ENCODE assay signal across 15 mouse cellular contexts in the genomic region with DNA sequence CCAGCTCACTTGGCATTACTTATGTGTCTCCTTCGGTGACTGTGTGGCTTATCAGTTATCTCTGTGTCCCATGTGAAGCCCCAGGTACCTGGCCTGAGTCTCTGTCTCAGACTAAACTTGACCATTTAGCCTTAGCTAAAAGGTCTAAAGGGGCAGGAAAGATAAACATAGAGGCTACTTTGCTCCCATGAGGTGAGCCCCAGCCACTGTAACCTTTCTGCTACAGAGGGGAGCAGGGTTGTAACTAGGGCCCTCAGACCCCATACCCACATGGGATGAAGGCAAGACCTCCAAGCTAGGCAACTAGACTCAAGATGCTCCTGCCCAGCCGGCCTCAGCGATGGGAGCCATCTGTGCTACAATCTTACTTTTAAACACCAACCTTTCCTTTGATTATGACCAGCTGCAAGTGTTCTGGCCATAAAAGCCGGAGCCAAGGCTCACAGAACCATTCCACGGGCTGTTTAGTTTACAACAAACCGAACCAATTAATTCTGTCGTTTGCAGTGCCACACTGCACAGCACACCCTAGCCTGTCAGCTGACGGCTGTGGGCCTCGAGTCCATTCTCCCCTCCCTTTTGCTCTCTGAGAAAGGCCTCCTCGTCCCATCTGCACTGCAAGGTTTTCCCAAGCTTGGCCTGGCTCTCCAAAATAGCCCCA. TPM values are rescaled to one million over a fixed set of nuclear protein-coding genes. Genes with fewer than 3 reads are reported as not detected.
DNase-seq lines count a peak whose midpoint lies in the region; ATAC-seq and TF ChIP-seq lines count a peak whose summit lies in the region.
"Had no signal": no experiment of that assay in that cellular context is flagged by ENCODE, and none has a peak within 500 bp of the region (broad histone marks: within the 10 kb centered on the region; RNA-seq: fewer than 3 reads in every experiment).

No protein-coding gene starts in this region.

- H3K4me3 ChIP-seq in cerebellum, adult 2 months (replicated peaks; ENCODE audit: insufficient read depth, low read depth, low read length), result no peak overlapping the region
- no peak overlapping the region for H3K4me3 ChIP-seq in heart, embryonic 16.5 days (ENCODE audit: low read length)
- no peak overlapping the region for H3K4me3 ChIP-seq in left cerebral cortex, adult 2 months
- no peak overlapping the region for H3K4me3 ChIP-seq in cortical plate, adult 2 months (ENCODE audit: insufficient read depth, low read length)
- H3K4me3 ChIP-seq: embryonic facial prominence, embryonic 15.5 days; kidney, embryonic 15.5 days had no signal

- intact Hi-C loops in heart, postnatal 36 days (cut with DNase I), result loop anchor here (2.0 kb wide), 1 partner anchor 22 kb away; no protein-coding TSS in a partner anchor
- intact Hi-C loops in left cerebral cortex, adult 2 months (cut with DNase I), result no loop called here
- intact Hi-C loops in left cerebral cortex, postnatal 4 days (cut with DNase I), result no loop called here

- peaks cover 14% of the 10 kb centered on the region for H3K36me3 ChIP-seq in heart, embryonic 16.5 days (ENCODE audit: control insufficient read depth, insufficient read depth)

- no peaks in the 10 kb centered on the region for H3K27me3 ChIP-seq in cerebellum, adult 2 months (ENCODE audit: control insufficient read depth, insufficient read depth, low read length)
- no peaks in the 10 kb centered on the region for H3K27me3 ChIP-seq in heart, embryonic 16.5 days (ENCODE audit: control insufficient read depth, insufficient read depth, low read length)
- H3K27me3 ChIP-seq: embryonic facial prominence, embryonic 15.5 days; kidney, embryonic 15.5 days; megakaryocyte, embryonic 14.5 days had no signal

- TF ChIP-seq CTCF in cerebellum, adult 2 months (IDR thresholded peaks at IDR 0.05; ENCODE audit: borderline replicate concordance, insufficient read depth, low read depth, low read length), result no peak
- TF ChIP-seq CTCF in left cerebral cortex, adult 2 months (IDR thresholded peaks at IDR 0.05), result no peak
- TF ChIP-seq CTCF in cortical plate, adult 2 months (IDR thresholded peaks at IDR 0.05; ENCODE audit: extremely low read depth, insufficient read depth, low read length), result no peak

- no peak overlapping the region for H3K9ac ChIP-seq in heart, embryonic 16.5 days (ENCODE audit: low read length)
- H3K9ac ChIP-seq: embryonic facial prominence, embryonic 15.5 days; kidney, embryonic 15.5 days had no signal

- DNase-seq in cerebellum, adult 2 months, result peak in 1 of 2 experiments; percentile 33
- no peak for DNase-seq in cerebellum, adult 11 months
- DNase-seq in heart, postnatal 36 days, result no peak
- DNase-seq in left cerebral cortex, adult 2 months (ENCODE audit: extremely low spot score in 1 of 2, low spot score in 2 of 2), result no peak
- no peak for DNase-seq in left cerebral cortex, postnatal 4 days
- DNase-seq in thymus, postnatal 10 days (ENCODE audit: low spot score in 2 of 2), result no peak
- DNase-seq: spleen, adult 18-20 months had no signal

- no peak overlapping the region for H3K4me2 ChIP-seq in heart, embryonic 16.5 days (ENCODE audit: low read depth, low read length)
- H3K4me2 ChIP-seq: embryonic facial prominence, embryonic 15.5 days; kidney, embryonic 15.5 days had no signal

- peaks cover 48% of the 10 kb centered on the region for H3K4me1 ChIP-seq in cerebellum, adult 2 months (ENCODE audit: control insufficient read depth, insufficient read depth, low read length)
- peaks cover 15% of the 10 kb centered on the region for H3K4me1 ChIP-seq in heart, embryonic 16.5 days (ENCODE audit: control insufficient read depth, insufficient read depth, low read length)
- H3K4me1 ChIP-seq in cortical plate, adult 2 months (ENCODE audit: control insufficient read depth, insufficient read depth, low read length), result peaks cover 2% of the 10 kb centered on the region; the same call in 1 of the 2 replicates
- H3K4me1 ChIP-seq: embryonic facial prominence, embryonic 15.5 days; kidney, embryonic 15.5 days had no signal

- 16% methylated on average over 10 of the region's 10 CpGs for WGBS in cerebellum, adult 2 months
- WGBS in heart, embryonic 16.5 days, result 72% methylated on average over 10 of the region's 10 CpGs

- no peaks in the 10 kb centered on the region for H3K9me3 ChIP-seq in heart, embryonic 16.5 days (replicated peaks; ENCODE audit: control insufficient read depth, low read length)
- H3K9me3 ChIP-seq: embryonic facial prominence, embryonic 15.5 days; kidney, embryonic 15.5 days; megakaryocyte, embryonic 14.5 days had no signal

- H3K27ac ChIP-seq in cerebellum, adult 2 months (ENCODE audit: insufficient read depth, low read length), result peak overlapping the region; percentile 37
- H3K27ac ChIP-seq in heart, embryonic 16.5 days (ENCODE audit: low read length), result peak overlapping the region; percentile 41; the same call in 1 of the 2 replicates
- H3K27ac ChIP-seq in left cerebral cortex, adult 2 months, result peak overlapping the region; percentile 59
- H3K27ac ChIP-seq in cortical plate, adult 2 months (ENCODE audit: insufficient read depth, low read length), result peak overlapping the region; percentile 53; the same call in 1 of the 2 replicates
- H3K27ac ChIP-seq: embryonic facial prominence, embryonic 15.5 days; kidney, embryonic 15.5 days had no signal

- ATAC-seq in heart, embryonic 16.5 days (replicated peaks; ENCODE audit: extremely low read depth, insufficient read depth, low FRiP score), result no peak

- TF ChIP-seq POLR2A in cerebellum, adult 2 months (IDR thresholded peaks at IDR 0.05; ENCODE audit: borderline replicate concordance, insufficient read depth, low read length), result no peak
- TF ChIP-seq POLR2A in cortical plate, adult 2 months (IDR thresholded peaks at IDR 0.05; ENCODE audit: extremely low read depth, insufficient read depth, low read length), result no peak

RNA-seq across cellular contexts. Expression of gene AI413582, which starts 9.7 kb away (rescaled TPM):
- polyA plus RNA-seq in cerebellum, adult 2 months (2012; rRNA removed), result 98.9 and 104 TPM in 2 replicates
- 22.2 and 22.6 TPM in 2 replicates for polyA plus RNA-seq in heart, embryonic 16.5 days (2015; fragmentation: Nextera tagmentation; extraction: Ambion mirVana)
- 10 to 100 TPM in 1 of 2 experiments, 1 to 10 TPM in 1; 7.4 to 10.4 TPM for total RNA-seq in heart, postnatal 36 days (2021)
- total RNA-seq in left cerebral cortex, adult 2 months (2021), result 10 to 100 TPM; 86.7 to 93.8 TPM
- 10 to 100 TPM; 61.2 to 61.6 TPM for total RNA-seq in left cerebral cortex, postnatal 4 days (2021)
- polyA plus RNA-seq in cortical plate, adult 2 months (2012; rRNA removed), result 109 and 112 TPM in 2 replicates

RNA-seq across cellular contexts. Expression of gene Hmga1, which starts 18.9 kb away (rescaled TPM):
- polyA plus RNA-seq in cerebellum, adult 2 months (2012; rRNA removed), result 124 and 133 TPM in 2 replicates
- 135 and 186 TPM in 2 replicates for polyA plus RNA-seq in heart, embryonic 16.5 days (2015; fragmentation: Nextera tagmentation; extraction: Ambion mirVana)
- total RNA-seq in heart, postnatal 36 days (2021), result 10 to 100 TPM; 41.2 to 45.0 TPM
- 10 to 100 TPM; 55.2 to 55.7 TPM for total RNA-seq in left cerebral cortex, adult 2 months (2021)
- 10 to 100 TPM; 43.6 to 45.5 TPM for total RNA-seq in left cerebral cortex, postnatal 4 days (2021)
- polyA plus RNA-seq in cortical plate, adult 2 months (2012; rRNA removed), result 73.3 and 75.1 TPM in 2 replicates

RNA-seq across cellular contexts. Expression of gene Nudt3, which starts 48.0 kb away (rescaled TPM):
- 336 and 366 TPM in 2 replicates for polyA plus RNA-seq in cerebellum, adult 2 months (2012; rRNA removed)
- 162 and 176 TPM in 2 replicates for polyA plus RNA-seq in heart, embryonic 16.5 days (2015; fragmentation: Nextera tagmentation; extraction: Ambion mirVana)
- 100 to 1,000 TPM; 312 to 315 TPM for total RNA-seq in heart, postnatal 36 days (2021)
- 100 to 1,000 TPM; 550 to 603 TPM for total RNA-seq in left cerebral cortex, adult 2 months (2021)
- 100 to 1,000 TPM; 506 to 527 TPM for total RNA-seq in left cerebral cortex, postnatal 4 days (2021)
- 371 and 398 TPM in 2 replicates for polyA plus RNA-seq in cortical plate, adult 2 months (2012; rRNA removed)

RNA-seq across cellular contexts. Expression of gene Grm4, which starts 54.0 kb away (rescaled TPM):
- polyA plus RNA-seq in cerebellum, adult 2 months (2012; rRNA removed), result 310 and 403 TPM in 2 replicates
- 0.25 and 0.30 TPM in 2 replicates for polyA plus RNA-seq in heart, embryonic 16.5 days (2015; fragmentation: Nextera tagmentation; extraction: Ambion mirVana)
- total RNA-seq in heart, postnatal 36 days (2021), result under 1 TPM; 0.11 to 0.14 TPM
- 10 to 100 TPM; 19.9 to 29.7 TPM for total RNA-seq in left cerebral cortex, adult 2 months (2021)
- total RNA-seq in left cerebral cortex, postnatal 4 days (2021), result 10 to 100 TPM; 14.4 to 18.2 TPM
- 18.7 and 21.6 TPM in 2 replicates for polyA plus RNA-seq in cortical plate, adult 2 months (2012; rRNA removed)
- total RNA-seq: neutrophil, adult 5-6 weeks had no signal

RNA-seq across cellular contexts. Expression of gene RPS10-NUDT3, which starts 59.8 kb away (rescaled TPM):
- 0.16 TPM in 2 replicates for polyA plus RNA-seq in cerebellum, adult 2 months (2012; rRNA removed)
- polyA plus RNA-seq in heart, embryonic 16.5 days (2015; fragmentation: Nextera tagmentation; extraction: Ambion mirVana), result not detected in 2 replicates
- not detected for total RNA-seq in heart, postnatal 36 days (2021)
- total RNA-seq in left cerebral cortex, adult 2 months (2021), result 1 to 10 TPM in 1 of 2 experiments, not detected in 1; 2.0 TPM
- total RNA-seq in left cerebral cortex, postnatal 4 days (2021), result not detected
- polyA plus RNA-seq in cortical plate, adult 2 months (2012; rRNA removed), result 0.15 and 0.47 TPM in 2 replicates
- total RNA-seq: gastrocnemius, postnatal 4 days had no signal
- polyA plus RNA-seq: embryonic facial prominence, embryonic 15.5 days; kidney, embryonic 15.5 days; testis, adult 2 months had no signal

Comparison
In these comparisons a context has a peak if more than half of its experiments do, and no peak if none do; other contexts are left out.
1. RNA of gene AI413582, which starts 9.7 kb away (total RNA-seq): 86.7 to 93.8 TPM in left cerebral cortex, adult 2 months and 61.2 to 61.6 TPM in left cerebral cortex, postnatal 4 days; 7.4 to 10.4 TPM in heart, postnatal 36 days; every median in the first group is over 4 times any median in the second.
2. Peak in every context shown above with its lines, with median percentiles within 50 percentile points of each other: H3K27ac ChIP-seq.